In the genomic region with DNA sequence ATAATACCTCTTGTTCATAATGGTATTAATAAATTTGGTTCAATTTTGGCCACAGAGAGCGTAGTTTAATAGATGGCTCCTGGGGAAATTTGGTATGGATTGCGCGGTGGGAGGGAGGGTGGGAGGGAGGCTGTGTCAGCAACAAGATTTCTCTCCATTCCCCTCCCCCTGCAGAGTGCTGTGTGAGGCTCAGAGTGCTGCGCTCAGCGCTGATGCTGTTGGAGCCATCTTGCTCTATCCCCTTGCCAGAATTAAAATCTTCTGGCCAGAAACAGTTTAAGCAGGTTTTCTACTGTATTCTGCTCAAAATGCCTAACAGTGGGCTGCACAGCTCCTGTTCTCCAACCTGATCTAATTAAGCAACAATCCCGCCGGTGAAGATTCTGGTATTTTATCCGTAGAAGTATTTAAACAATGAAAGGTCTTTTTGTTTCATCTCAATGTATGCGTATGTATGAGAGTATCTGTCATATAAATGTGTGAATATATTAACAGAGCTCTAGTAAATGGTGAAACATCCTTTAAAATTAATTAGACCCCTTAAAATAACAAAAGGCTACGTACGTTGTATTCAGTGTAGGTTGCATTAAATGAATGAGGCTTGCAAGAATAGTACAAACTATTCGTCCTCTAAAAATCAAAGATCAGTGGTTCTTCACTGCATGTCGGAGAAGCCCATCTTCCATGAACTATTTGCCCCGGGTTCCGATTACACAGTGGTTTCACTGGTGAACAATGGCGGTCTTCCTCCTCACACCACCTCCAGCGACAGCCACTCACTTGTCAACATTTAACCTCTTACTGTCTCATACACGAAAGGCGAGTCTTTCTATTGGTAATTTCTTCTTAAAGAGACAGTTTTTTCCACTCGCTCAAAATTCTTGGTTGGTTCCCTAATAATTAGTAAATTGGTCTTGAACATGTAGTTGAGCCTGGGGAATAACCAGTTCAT, we compare ENCODE assay signal across 9 mouse cellular contexts. TPM values are rescaled to one million over a fixed set of nuclear protein-coding genes. Genes with fewer than 3 reads are reported as not detected.
DNase-seq lines count a peak whose midpoint lies in the region; ATAC-seq and TF ChIP-seq lines count a peak whose summit lies in the region.
"Had no signal": no experiment of that assay in that cellular context is flagged by ENCODE, and none has a peak within 500 bp of the region (broad histone marks: within the 10 kb centered on the region; RNA-seq: fewer than 3 reads in every experiment).

No protein-coding gene starts in this region.

- ATAC-seq in lung, postnatal 0 days: no peak
- peak; percentile 50 for ATAC-seq in hindbrain, embryonic 15.5 days (ENCODE audit: low FRiP score, low read depth)
- no peak for ATAC-seq in liver, embryonic 16.5 days (ENCODE audit: low read depth)
- ATAC-seq in stomach, postnatal 0 days (ENCODE audit: low FRiP score, low TSS enrichment): no peak

- H3K36me3 ChIP-seq in lung, postnatal 0 days (ENCODE audit: insufficient read depth, low read length): no peaks in the 10 kb centered on the region
- no peaks in the 10 kb centered on the region for H3K36me3 ChIP-seq in hindbrain, embryonic 15.5 days
- no peaks in the 10 kb centered on the region for H3K36me3 ChIP-seq in liver, embryonic 16.5 days (ENCODE audit: control insufficient read depth, insufficient read depth)
- H3K36me3 ChIP-seq in stomach, postnatal 0 days (ENCODE audit: control insufficient read depth, insufficient read depth, low read length): no peaks in the 10 kb centered on the region

- H3K9ac ChIP-seq in lung, postnatal 0 days (replicated peaks; ENCODE audit: low read depth): no peak overlapping the region
- peak overlapping the region; percentile 88 for H3K9ac ChIP-seq in hindbrain, embryonic 15.5 days
- peak overlapping the region; percentile 60 for H3K9ac ChIP-seq in liver, embryonic 16.5 days (ENCODE audit: low read depth, low read length)
- no peak overlapping the region for H3K9ac ChIP-seq in stomach, postnatal 0 days (ENCODE audit: low read length)

- 12% methylated on average over 20 of the region's 20 CpGs for WGBS in lung, postnatal 0 days
- WGBS in hindbrain, embryonic 15.5 days: 3% methylated on average over 20 of the region's 20 CpGs
- WGBS in liver, embryonic 16.5 days (ENCODE audit: insufficient replicate concordance): 25% methylated on average over 20 of the region's 20 CpGs
- WGBS in stomach, postnatal 0 days: 18% methylated on average over 20 of the region's 20 CpGs

- H3K4me2 ChIP-seq in lung, postnatal 0 days (replicated peaks; ENCODE audit: low read depth, low read length): peak overlapping the region; percentile 43
- H3K4me2 ChIP-seq in hindbrain, embryonic 15.5 days: peak overlapping the region; percentile 72
- H3K4me2 ChIP-seq in liver, embryonic 16.5 days (ENCODE audit: low read depth, low read length): peak overlapping the region; percentile 70
- H3K4me2 ChIP-seq in stomach, postnatal 0 days (replicated peaks; ENCODE audit: low read depth): peak overlapping the region; percentile 55

- no peak overlapping the region for H3K27ac ChIP-seq in lung, postnatal 0 days (ENCODE audit: low read length)
- H3K27ac ChIP-seq in hindbrain, embryonic 15.5 days (replicated peaks): peak overlapping the region; percentile 99
- H3K27ac ChIP-seq in liver, embryonic 16.5 days (ENCODE audit: low read length): peak overlapping the region; percentile 64
- no peak overlapping the region for H3K27ac ChIP-seq in stomach, postnatal 0 days (replicated peaks)

- peak overlapping the region; percentile 22; the same call in 1 of the 2 replicates for H3K4me3 ChIP-seq in lung, postnatal 0 days (ENCODE audit: low read depth, low read length)
- H3K4me3 ChIP-seq in hindbrain, embryonic 15.5 days: peak overlapping the region; percentile 51
- H3K4me3 ChIP-seq in liver, embryonic 16.5 days (ENCODE audit: low read depth, low read length): peak overlapping the region; percentile 59
- peak overlapping the region; percentile 19 for H3K4me3 ChIP-seq in stomach, postnatal 0 days (ENCODE audit: low read depth, low read length)

- peaks cover 5% of the 10 kb centered on the region; the same call in 1 of the 2 replicates for H3K27me3 ChIP-seq in lung, postnatal 0 days (replicated peaks; ENCODE audit: insufficient read depth, low read length)
- no peaks in the 10 kb centered on the region for H3K27me3 ChIP-seq in hindbrain, embryonic 15.5 days
- H3K27me3 ChIP-seq in liver, embryonic 16.5 days (ENCODE audit: control insufficient read depth, insufficient read depth, low read depth, low read length): peaks cover 43% of the 10 kb centered on the region
- H3K27me3 ChIP-seq in stomach, postnatal 0 days (ENCODE audit: control insufficient read depth, insufficient read depth, low read length): no peaks in the 10 kb centered on the region

- DNase-seq in lung, postnatal 0 days (ENCODE audit: low spot score): no peak
- DNase-seq in lung, postnatal 25 days (ENCODE audit: low spot score): no peak
- peak; percentile 73 for DNase-seq in cerebellum, postnatal 36 days
- no peak for DNase-seq in stomach, postnatal 0 days (ENCODE audit: low spot score)
- no peak for DNase-seq in gastrocnemius, postnatal 10 days
- DNase-seq in B cell, adult 2 months: no peak

- no peaks in the 10 kb centered on the region for H3K4me1 ChIP-seq in lung, postnatal 0 days (ENCODE audit: insufficient read depth, low read depth, low read length)
- H3K4me1 ChIP-seq in hindbrain, embryonic 15.5 days (replicated peaks): peaks cover 30% of the 10 kb centered on the region
- peaks cover 27% of the 10 kb centered on the region for H3K4me1 ChIP-seq in liver, embryonic 16.5 days (ENCODE audit: control insufficient read depth, low read depth, low read length)
- no peaks in the 10 kb centered on the region for H3K4me1 ChIP-seq in stomach, postnatal 0 days (replicated peaks; ENCODE audit: control insufficient read depth, insufficient read depth)

- no peak for TF ChIP-seq EP300 in lung, postnatal 0 days (IDR thresholded peaks at IDR 0.05)
- no peak for TF ChIP-seq EP300 in stomach, postnatal 0 days (optimal IDR thresholded peaks at IDR 0.05)

- no peaks in the 10 kb centered on the region for H3K9me3 ChIP-seq in lung, postnatal 0 days (ENCODE audit: low read length)
- no peaks in the 10 kb centered on the region for H3K9me3 ChIP-seq in hindbrain, embryonic 15.5 days
- no peaks in the 10 kb centered on the region for H3K9me3 ChIP-seq in liver, embryonic 16.5 days (replicated peaks; ENCODE audit: control insufficient read depth, low read length)
- no peaks in the 10 kb centered on the region for H3K9me3 ChIP-seq in stomach, postnatal 0 days (ENCODE audit: control insufficient read depth, low read length)

- TF ChIP-seq CTCF in lung, postnatal 0 days (IDR thresholded peaks at IDR 0.05): no peak
- no peak for TF ChIP-seq CTCF in stomach, postnatal 0 days (IDR thresholded peaks at IDR 0.05; ENCODE audit: low read depth)

RNA-seq across cellular contexts. Expression of a gene that starts 1.0 kb away (rescaled TPM):
- 2.6 TPM in 2 replicates for polyA plus RNA-seq in lung, postnatal 0 days (2015; fragmentation: Nextera tagmentation; extraction: Ambion mirVana)
- polyA plus RNA-seq in hindbrain, embryonic 15.5 days (2015; fragmentation: Nextera tagmentation; extraction: Ambion mirVana): 230 and 238 TPM in 2 replicates
- 17.9 and 22.4 TPM in 2 replicates for polyA plus RNA-seq in liver, embryonic 16.5 days (2015; fragmentation: Nextera tagmentation; extraction: Ambion mirVana)
- polyA plus RNA-seq in stomach, postnatal 0 days (2015; fragmentation: Nextera tagmentation; extraction: Ambion mirVana): 7.5 and 8.9 TPM in 2 replicates
- 1 to 10 TPM; 7.3 to 8.0 TPM for total RNA-seq in gastrocnemius, postnatal 10 days (2021)

RNA-seq across cellular contexts. Expression of a gene that starts 4.7 kb away (rescaled TPM):
- 21.6 and 28.6 TPM in 2 replicates for polyA plus RNA-seq in lung, postnatal 0 days (2015; fragmentation: Nextera tagmentation; extraction: Ambion mirVana)
- polyA plus RNA-seq in hindbrain, embryonic 15.5 days (2015; fragmentation: Nextera tagmentation; extraction: Ambion mirVana): 96.0 and 96.7 TPM in 2 replicates
- 21.2 and 24.4 TPM in 2 replicates for polyA plus RNA-seq in liver, embryonic 16.5 days (2015; fragmentation: Nextera tagmentation; extraction: Ambion mirVana)
- polyA plus RNA-seq in stomach, postnatal 0 days (2015; fragmentation: Nextera tagmentation; extraction: Ambion mirVana): 18.7 and 19.1 TPM in 2 replicates
- total RNA-seq in gastrocnemius, postnatal 10 days (2021): 10 to 100 TPM; 25.1 to 25.6 TPM

RNA-seq across cellular contexts. Expression of a gene that starts 4.7 kb away (rescaled TPM):
- 0.62 and 0.83 TPM in 2 replicates for polyA plus RNA-seq in lung, postnatal 0 days (2015; fragmentation: Nextera tagmentation; extraction: Ambion mirVana)
- 1.4 TPM in 2 replicates for polyA plus RNA-seq in hindbrain, embryonic 15.5 days (2015; fragmentation: Nextera tagmentation; extraction: Ambion mirVana)
- polyA plus RNA-seq in liver, embryonic 16.5 days (2015; fragmentation: Nextera tagmentation; extraction: Ambion mirVana): 0.15 and 0.19 TPM in 2 replicates
- polyA plus RNA-seq in stomach, postnatal 0 days (2015; fragmentation: Nextera tagmentation; extraction: Ambion mirVana): 0.05 and 0.08 TPM in 2 replicates
- under 1 TPM; 0.14 TPM for total RNA-seq in gastrocnemius, postnatal 10 days (2021)
- total RNA-seq: common myeloid progenitor, adult 5-6 weeks had no signal

RNA-seq across cellular contexts. Expression of a gene that starts 11.0 kb away (rescaled TPM):
- polyA plus RNA-seq in lung, postnatal 0 days (2015; fragmentation: Nextera tagmentation; extraction: Ambion mirVana): 168 and 169 TPM in 2 replicates
- polyA plus RNA-seq in hindbrain, embryonic 15.5 days (2015; fragmentation: Nextera tagmentation; extraction: Ambion mirVana): 603 and 674 TPM in 2 replicates
- polyA plus RNA-seq in liver, embryonic 16.5 days (2015; fragmentation: Nextera tagmentation; extraction: Ambion mirVana): 74.5 and 81.7 TPM in 2 replicates
- polyA plus RNA-seq in stomach, postnatal 0 days (2015; fragmentation: Nextera tagmentation; extraction: Ambion mirVana): 136 and 140 TPM in 2 replicates
- 100 to 1,000 TPM; 160 to 172 TPM for total RNA-seq in gastrocnemius, postnatal 10 days (2021)

RNA-seq across cellular contexts. Expression of a gene that starts 28.1 kb away (rescaled TPM):
- 19.1 and 20.2 TPM in 2 replicates for polyA plus RNA-seq in lung, postnatal 0 days (2015; fragmentation: Nextera tagmentation; extraction: Ambion mirVana)
- polyA plus RNA-seq in hindbrain, embryonic 15.5 days (2015; fragmentation: Nextera tagmentation; extraction: Ambion mirVana): 19.3 and 20.7 TPM in 2 replicates
- 8.2 and 8.7 TPM in 2 replicates for polyA plus RNA-seq in liver, embryonic 16.5 days (2015; fragmentation: Nextera tagmentation; extraction: Ambion mirVana)
- polyA plus RNA-seq in stomach, postnatal 0 days (2015; fragmentation: Nextera tagmentation; extraction: Ambion mirVana): 9.9 and 11.0 TPM in 2 replicates
- total RNA-seq in gastrocnemius, postnatal 10 days (2021): 10 to 100 TPM; 11.1 to 15.4 TPM

Comparison
In these comparisons a context has a peak if more than half of its experiments do, and no peak if none do; other contexts are left out.
1. DNase-seq: peak in cerebellum, postnatal 36 days (2 of 2); none in lung, postnatal 0 days (single experiment), lung, postnatal 25 days (single experiment), stomach, postnatal 0 days (single experiment), gastrocnemius, postnatal 10 days (single experiment) and B cell, adult 2 months (0 of 2).
2. H3K27ac ChIP-seq: peak in hindbrain, embryonic 15.5 days (single experiment) and liver, embryonic 16.5 days (single experiment); none in lung, postnatal 0 days (single experiment) and stomach, postnatal 0 days (single experiment).
3. H3K9ac ChIP-seq: peak in hindbrain, embryonic 15.5 days (single experiment) and liver, embryonic 16.5 days (single experiment); none in lung, postnatal 0 days (single experiment) and stomach, postnatal 0 days (single experiment).
4. Peak in every context shown above with its lines, with median percentiles within 50 percentile points of each other: H3K4me2 ChIP-seq and H3K4me3 ChIP-seq.